Mouse (Mus musculus) embryonic facial prominence, embryonic 14.5 days (tissue): ENCODE measurements around the gene Klhl42. TPM values are rescaled to one million over a fixed set of nuclear protein-coding genes. Genes with fewer than 3 reads are reported as not detected.
A peak's percentile ranks its signal among the peaks of the same experiment; 100 is the strongest.

Source experiments
- ATAC-seq: fragments of 200-750 bp; cut with Nextera tagmentation; 2 replicates; pipeline ENCODE4 v1.8.0; 2017; ENCODE audit warnings: low read depth, moderate number of reproducible peaks, moderate TSS enrichment
- DNase-seq: peaks from one replicate; pipeline ENCODE4 v3.0.0-alpha.2; 2015; ENCODE audit warnings: low spot score
- H3K27ac ChIP-seq: fragments of 300-500 bp; sonication (generic); replicated peaks from 2 replicates; pipeline ENCODE4 v1.5.1; 2014; ENCODE audit warnings: low read depth, mild to moderate bottlenecking, low read length, moderate library complexity
- H3K27me3 ChIP-seq: fragments of 300-500 bp; sonication (generic); replicated peaks from 2 replicates; pipeline ENCODE4 v1.6.1; 2014; ENCODE audit warnings: low read length; ENCODE audit not compliant: control insufficient read depth, insufficient read depth
- H3K36me3 ChIP-seq: fragments of 300-500 bp; sonication (generic); 2 replicates; pipeline ENCODE4 v1.6.1; 2014; ENCODE audit warnings: low read length, mixed read lengths; ENCODE audit not compliant: control insufficient read depth, insufficient read depth
- H3K4me1 ChIP-seq: fragments of 300-500 bp; sonication (generic); 2 replicates; pipeline ENCODE4 v1.6.1; 2014; ENCODE audit warnings: antibody characterized with exemption, low read length; ENCODE audit not compliant: control insufficient read depth, insufficient read depth
- H3K4me2 ChIP-seq: fragments of 300-500 bp; sonication (generic); 2 replicates; pipeline ENCODE4 v1.6.1; 2014; ENCODE audit warnings: low read depth, mild to moderate bottlenecking, low read length, moderate library complexity, mixed read lengths
- H3K4me3 ChIP-seq: fragments of 300-500 bp; sonication (generic); 2 replicates; pipeline ENCODE4 v1.5.1; 2014; ENCODE audit warnings: low read depth, mild to moderate bottlenecking, low read length
- H3K9ac ChIP-seq: fragments of 300-500 bp; sonication (generic); 2 replicates; pipeline ENCODE4 v1.6.1; 2014; ENCODE audit warnings: low read depth, mild to moderate bottlenecking, low read length, moderate library complexity, mixed read lengths
- H3K9me3 ChIP-seq: fragments of 300-500 bp; sonication (generic); 2 replicates; pipeline ENCODE4 v1.6.1; 2016; ENCODE audit warnings: low read length; ENCODE audit not compliant: control insufficient read depth
- WGBS: fragments of 180-500 bp; shearing (Covaris S2); extraction: QIAGEN DNeasy Blood & Tissue Kit; methylation state at CpG from one replicate; pipeline ENCODE4 v1.1.7; 2014; 5-methylcytosine and 5-hydroxymethylcytosine counted together
- polyA plus RNA-seq: library from polyadenylated mRNA; unstranded; fragments of >200 nt; fragmentation: Nextera tagmentation; extraction: Ambion mirVana; gene quantifications from 2 replicates; pipeline ENCODE4 v1.2.1, GENCODE M21; 2014

The Klhl42 gene
- polyA plus RNA-seq, 1 experiment from 2014 or later, result 13.3 TPM

- no peak overlapping the region for H3K9ac ChIP-seq
- peak; percentile 89 for DNase-seq
- no peaks in the 10 kb centered on the region for H3K27me3 ChIP-seq
- peak; percentile 93 for ATAC-seq
- WGBS, result 31% methylated on average over 2 of the region's 2 CpGs
- H3K4me1 ChIP-seq, result no peaks in the 10 kb centered on the region
- H3K27ac ChIP-seq, result no peak overlapping the region
- no peak overlapping the region for H3K4me3 ChIP-seq
- H3K36me3 ChIP-seq, result no peaks in the 10 kb centered on the region
- H3K4me2 ChIP-seq, result no peak overlapping the region
- H3K9me3 ChIP-seq, result no peaks in the 10 kb centered on the region
Observed at GRCm38 (mm10) chr6:147145277-147145676, 54.1 kb downstream of the Klhl42 start.

DNA sequence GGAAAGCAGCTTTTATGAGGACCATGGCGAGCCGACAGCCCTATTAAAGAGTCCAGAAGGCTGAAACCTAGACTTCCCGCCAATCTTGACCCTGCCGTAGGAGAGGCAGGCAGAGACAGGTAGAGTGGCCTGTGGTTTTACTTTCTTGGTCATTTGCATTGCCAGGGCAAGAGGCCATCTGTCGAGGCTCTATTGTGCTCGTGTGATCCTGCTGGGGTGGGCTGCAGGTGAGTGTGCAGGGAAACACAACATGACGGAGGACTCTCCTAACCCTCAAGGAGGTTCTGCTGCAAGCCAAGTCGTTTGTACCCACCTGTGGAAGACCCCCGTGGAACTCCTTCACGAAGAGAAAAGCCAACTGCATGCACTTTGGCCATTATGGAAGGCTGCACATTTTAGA is 54.6 kb downstream of the Klhl42 start:
- no peak overlapping the region for H3K27ac ChIP-seq
- DNase-seq, result no peak

GRCm38 (mm10) chr6:147151069-147151468 is 59.9 kb downstream of the Klhl42 start:
- DNase-seq, result no peak
- Histone ChIP-seq H3K4me3 (no peak overlapping the region), H3K9me3 (no peaks in the 10 kb centered on the region), H3K4me1 (peaks cover 11% of the 10 kb centered on the region), H3K27me3 (no peaks in the 10 kb centered on the region), H3K4me2 (no peak overlapping the region), H3K27ac (no peak overlapping the region), H3K36me3 (no peaks in the 10 kb centered on the region), H3K9ac (no peak overlapping the region)
- ATAC-seq, result no peak
- WGBS, result 79% methylated on average over 6 of the region's 6 CpGs

More for the DNA sequence above, 54.6 kb downstream of the Klhl42 start:
- Histone ChIP-seq H3K27me3 (no peaks in the 10 kb centered on the region), H3K9ac (no peak overlapping the region), H3K4me2 (no peak overlapping the region), H3K4me3 (no peak overlapping the region), H3K9me3 (no peaks in the 10 kb centered on the region), H3K36me3 (no peaks in the 10 kb centered on the region), H3K4me1 (no peaks in the 10 kb centered on the region)
- no peak for ATAC-seq
- 64% methylated on average over 10 of the region's 10 CpGs for WGBS

- Histone ChIP-seq H3K9me3 (no peaks in the 10 kb centered on the region), H3K27ac (no peak overlapping the region), H3K4me2 (no peak overlapping the region), H3K36me3 (no peaks in the 10 kb centered on the region), H3K9ac (no peak overlapping the region), H3K4me3 (no peak overlapping the region), H3K4me1 (peaks cover 11% of the 10 kb centered on the region), H3K27me3 (no peaks in the 10 kb centered on the region)
- ATAC-seq (no peak), DNase-seq (no peak)
Observed at GRCm38 (mm10) chr6:147151839-147152238, 60.7 kb downstream of the Klhl42 start.

DNA sequence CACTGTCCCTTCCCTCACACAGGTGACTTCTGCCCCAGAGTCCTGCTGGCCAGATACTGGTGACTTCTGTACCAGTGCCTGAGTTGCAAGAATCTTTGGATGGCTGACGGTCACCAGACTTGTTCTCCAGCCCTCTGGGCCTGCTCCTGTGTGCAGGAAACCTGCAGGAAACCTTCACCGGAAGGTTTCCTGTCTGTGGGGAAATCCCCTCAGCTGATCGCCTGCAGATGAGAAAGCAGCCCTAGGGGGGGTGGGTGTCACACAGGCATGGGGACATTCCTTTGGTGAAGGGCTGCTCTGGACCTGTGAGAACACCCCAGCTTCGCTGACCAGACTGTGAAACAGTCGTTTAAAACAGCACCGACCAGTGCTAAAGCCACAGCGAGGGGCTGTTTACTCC is 63.9 kb downstream of the Klhl42 start:
- ATAC-seq (no peak), DNase-seq (no peak)
- Histone ChIP-seq H3K27me3 (no peaks in the 10 kb centered on the region), H3K9ac (no peak overlapping the region), H3K27ac (peak overlapping the region; percentile 44; the same call in 1 of the 2 replicates), H3K9me3 (no peaks in the 10 kb centered on the region), H3K4me2 (no peak overlapping the region), H3K4me3 (no peak overlapping the region), H3K36me3 (no peaks in the 10 kb centered on the region), H3K4me1 (peaks cover 11% of the 10 kb centered on the region)
- 41% methylated on average over 7 of the region's 7 CpGs for WGBS

DNA sequence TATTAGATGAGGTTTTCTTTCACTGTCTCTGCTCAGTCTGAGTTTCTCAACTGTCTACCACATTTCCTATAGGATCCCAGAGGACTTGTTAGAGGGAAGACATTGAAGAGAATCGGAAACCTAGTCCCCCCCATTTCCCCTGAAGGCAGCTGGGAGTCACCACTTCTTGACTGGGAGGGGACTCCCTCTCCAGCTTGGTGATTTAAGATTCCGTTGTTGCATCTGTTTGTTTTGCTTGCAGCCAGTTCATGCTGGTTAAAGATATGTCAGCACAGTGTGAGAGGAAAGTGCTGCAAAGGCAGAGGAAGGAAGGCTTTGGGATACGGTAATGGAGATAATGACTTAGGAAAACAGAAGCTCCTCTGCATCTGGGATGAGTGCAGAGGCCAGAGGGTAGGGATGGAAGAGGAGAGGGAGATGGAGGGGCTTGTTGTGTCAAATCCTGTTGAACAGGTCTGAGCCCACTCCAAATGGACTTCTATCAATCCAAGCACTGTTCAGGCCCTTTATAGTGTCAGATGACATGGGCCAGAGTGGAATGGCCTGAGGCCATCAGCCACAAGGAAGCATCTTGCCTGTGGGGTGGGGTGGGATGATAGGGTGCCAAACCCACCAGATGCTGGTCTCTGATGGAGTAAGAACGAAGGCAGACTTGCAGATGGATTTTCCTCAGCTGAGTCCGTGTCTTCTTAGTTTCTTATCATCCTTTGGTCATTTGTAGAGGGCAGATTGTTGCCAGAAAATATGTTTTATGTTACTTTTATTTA is 70.8 kb downstream of the Klhl42 start:
- H3K27ac ChIP-seq, result peak overlapping the region; percentile 48; the same call in 1 of the 2 replicates
- no peaks in the 10 kb centered on the region for H3K9me3 ChIP-seq
- no peak overlapping the region for H3K9ac ChIP-seq
- 29% methylated on average over 5 of the region's 5 CpGs for WGBS
- no peak overlapping the region for H3K4me3 ChIP-seq
- ATAC-seq (no peak), DNase-seq (peak; percentile 61)
- H3K36me3 ChIP-seq, result no peaks in the 10 kb centered on the region
- H3K4me2 ChIP-seq, result no peak overlapping the region
- no peaks in the 10 kb centered on the region for H3K27me3 ChIP-seq
- H3K4me1 ChIP-seq, result peaks cover 5% of the 10 kb centered on the region; the same call in 1 of the 2 replicates

Other genes with a start within 250 kb of the Klhl42 start
- not detected in 2 replicates for gene Smco2, start 241.3 kb upstream of the Klhl42 start, polyA plus RNA-seq
- gene Ppfibp1, start 202.9 kb upstream of the Klhl42 start, polyA plus RNA-seq, result 55.5 and 59.2 TPM in 2 replicates
- 0.31 and 0.57 TPM in 2 replicates for gene 1700034J05Rik, start 137.0 kb upstream of the Klhl42 start, polyA plus RNA-seq
- 1.00 and 1.4 TPM in 2 replicates for gene Rep15, start 58.8 kb upstream of the Klhl42 start, polyA plus RNA-seq
- gene Mrps35, start 48.6 kb upstream of the Klhl42 start, polyA plus RNA-seq, result 89.3 and 99.8 TPM in 2 replicates
- 0.48 and 1.5 TPM in 2 replicates for gene Mansc4, start 4.3 kb upstream of the Klhl42 start, polyA plus RNA-seq
- 11.1 and 11.5 TPM in 2 replicates for gene Pthlh, start 172.8 kb downstream of the Klhl42 start, polyA plus RNA-seq